Mouse (Mus musculus) olfactory bulb, adult 2 months (tissue): Measurements from ENCODE around the gene Vwce.

Experiments
- CTCF ChIP-seq: fragments of 200-500 bp; IDR thresholded peaks from 2 replicates; pipeline ENCODE4 v1.5.1; 2012; ENCODE audit warnings: low read depth, mild to moderate bottlenecking, low read length, moderate library complexity; ENCODE audit not compliant: insufficient read depth
- POLR2A ChIP-seq: fragments of 200-500 bp; IDR thresholded peaks from 2 replicates; pipeline ENCODE4 v1.6.1; 2012; ENCODE audit warnings: mild to moderate bottlenecking, low read depth, low read length, moderate library complexity; ENCODE audit not compliant: insufficient read depth

- TF ChIP-seq CTCF (no peak), POLR2A (no peak)
These were observed 35.8 kb upstream of the Vwce start for GRCm38 (mm10) chr19:10598188-10598587.
